Mouse (Mus musculus): ENCODE measurements at regions not wholly inside any gene's neighbourhood (a gene's known extent, or its start where the extent isn't known, plus 50 kb on each side); places are given as distances from the start of the nearest gene placed in this dataset.

- no peak for TF ChIP-seq EP300 (IDR thresholded peaks at IDR 0.05; ENCODE audit: insufficient read depth, low read depth, low read length)
- TF ChIP-seq CTCF (IDR thresholded peaks at IDR 0.05; ENCODE audit: low read depth, low read length) = no peak
These were observed 152.9 kb downstream of the Hlx start for GRCm38 (mm10) chr1:184579475-184579874.

Data from ES-Bruce4 (cell line).